Mouse (Mus musculus): ENCODE data around the gene Cgref1. TPM values are rescaled to one million over a fixed set of nuclear protein-coding genes. Genes with fewer than 3 reads are reported as not detected.
A peak's percentile ranks its signal among the peaks of the same experiment; 100 is the strongest.

The Cgref1 gene
- polyA plus RNA-seq, 1 experiment from 2014 or later: 43.0 TPM

GRCm38 (mm10) chr5:30917348-30917747, 28.0 kb downstream of the Cgref1 start:
- Histone ChIP-seq H3K36me3 (ENCODE audit: control insufficient read depth, insufficient read depth, low read length) (no peaks in the 10 kb centered on the region), H3K27me3 (ENCODE audit: control insufficient read depth, insufficient read depth, low read length) (no peaks in the 10 kb centered on the region; the same call in 1 of the 2 replicates), H3K27ac (replicated peaks; ENCODE audit: low read depth, low read length) (no peak overlapping the region), H3K9me3 (ENCODE audit: control insufficient read depth, low read length) (no peaks in the 10 kb centered on the region), H3K4me3 (replicated peaks; ENCODE audit: low read depth, low read length) (no peak overlapping the region), H3K9ac (replicated peaks; ENCODE audit: low read length) (no peak overlapping the region), H3K4me1 (ENCODE audit: control insufficient read depth, insufficient read depth, low read length) (peaks cover 11% of the 10 kb centered on the region), H3K4me2 (ENCODE audit: low read length) (no peak overlapping the region)
- no peak for DNase-seq
- ATAC-seq (ENCODE audit: low FRiP score, low TSS enrichment): no peak
- WGBS: 88% methylated on average over 11 of the region's 11 CpGs

GRCm38 (mm10) chr5:30916841-30917240, 28.6 kb downstream of the Cgref1 start:
- Histone ChIP-seq H3K9ac (replicated peaks; ENCODE audit: low read length) (no peak overlapping the region), H3K27me3 (ENCODE audit: control insufficient read depth, insufficient read depth, low read length) (no peaks in the 10 kb centered on the region), H3K9me3 (ENCODE audit: control insufficient read depth, low read length) (no peaks in the 10 kb centered on the region), H3K27ac (replicated peaks; ENCODE audit: low read depth, low read length) (no peak overlapping the region), H3K4me1 (ENCODE audit: control insufficient read depth, insufficient read depth, low read length) (peaks cover 6% of the 10 kb centered on the region), H3K4me2 (ENCODE audit: low read length) (no peak overlapping the region), H3K4me3 (replicated peaks; ENCODE audit: low read depth, low read length) (no peak overlapping the region), H3K36me3 (ENCODE audit: control insufficient read depth, insufficient read depth, low read length) (no peaks in the 10 kb centered on the region)
- 90% methylated on average over 9 of the region's 9 CpGs for WGBS
- DNase-seq (no peak), ATAC-seq (ENCODE audit: low FRiP score, low TSS enrichment) (no peak)

- H3K27ac ChIP-seq (replicated peaks; ENCODE audit: low read depth, low read length): 0 out of 2 replicates have a peak overlapping the region, but pooled peaks have one; percentile 42
- peak overlapping the region; percentile 23 for H3K4me2 ChIP-seq (ENCODE audit: low read length)
- WGBS: 4% methylated on average over 7 of the region's 7 CpGs
- H3K36me3 ChIP-seq (ENCODE audit: control insufficient read depth, insufficient read depth, low read length): no peaks in the 10 kb centered on the region
- ATAC-seq (ENCODE audit: low FRiP score, low TSS enrichment) (peak; percentile 79), DNase-seq (peak; percentile 98)
- H3K27me3 ChIP-seq (ENCODE audit: control insufficient read depth, insufficient read depth, low read length): no peaks in the 10 kb centered on the region
- peaks cover 4% of the 10 kb centered on the region; the same call in 1 of the 2 replicates for H3K4me1 ChIP-seq (ENCODE audit: control insufficient read depth, insufficient read depth, low read length)
- H3K9me3 ChIP-seq (ENCODE audit: control insufficient read depth, low read length): no peaks in the 10 kb centered on the region
- no peak overlapping the region for H3K4me3 ChIP-seq (replicated peaks; ENCODE audit: low read depth, low read length)
- no peak overlapping the region for H3K9ac ChIP-seq (replicated peaks; ENCODE audit: low read length)
Observed at GRCm38 (mm10) chr5:30915974-30916433, 29.4 kb downstream of the Cgref1 start.

GRCm38 (mm10) chr5:30915456-30915855, 29.9 kb downstream of the Cgref1 start:
- ATAC-seq (ENCODE audit: low FRiP score, low TSS enrichment) (no peak; the same call in 1 of the 2 replicates), DNase-seq (no peak)
- peaks cover 4% of the 10 kb centered on the region; the same call in 1 of the 2 replicates for H3K4me1 ChIP-seq (ENCODE audit: control insufficient read depth, insufficient read depth, low read length)
- H3K36me3 ChIP-seq (ENCODE audit: control insufficient read depth, insufficient read depth, low read length): no peaks in the 10 kb centered on the region
- peak overlapping the region; percentile 9; the same call in 1 of the 2 replicates for H3K9ac ChIP-seq (replicated peaks; ENCODE audit: low read length)
- no peaks in the 10 kb centered on the region for H3K9me3 ChIP-seq (ENCODE audit: control insufficient read depth, low read length)
- H3K27ac ChIP-seq (replicated peaks; ENCODE audit: low read depth, low read length): no peak overlapping the region; the same call in 1 of the 2 replicates
- H3K4me3 ChIP-seq (replicated peaks; ENCODE audit: low read depth, low read length): no peak overlapping the region
- peak overlapping the region; percentile 22; the same call in 1 of the 2 replicates for H3K4me2 ChIP-seq (ENCODE audit: low read length)
- WGBS: 66% methylated on average over 9 of the region's 9 CpGs
- H3K27me3 ChIP-seq (ENCODE audit: control insufficient read depth, insufficient read depth, low read length): no peaks in the 10 kb centered on the region

GRCm38 (mm10) chr5:30914849-30915248, 30.5 kb downstream of the Cgref1 start:
- Histone ChIP-seq H3K4me1 (ENCODE audit: control insufficient read depth, insufficient read depth, low read length) (peaks cover 4% of the 10 kb centered on the region; the same call in 1 of the 2 replicates), H3K9me3 (ENCODE audit: control insufficient read depth, low read length) (no peaks in the 10 kb centered on the region), H3K27ac (replicated peaks; ENCODE audit: low read depth, low read length) (no peak overlapping the region), H3K4me2 (ENCODE audit: low read length) (no peak overlapping the region), H3K27me3 (ENCODE audit: control insufficient read depth, insufficient read depth, low read length) (no peaks in the 10 kb centered on the region), H3K36me3 (ENCODE audit: control insufficient read depth, insufficient read depth, low read length) (no peaks in the 10 kb centered on the region), H3K9ac (replicated peaks; ENCODE audit: low read length) (no peak overlapping the region; the same call in 1 of the 2 replicates), H3K4me3 (replicated peaks; ENCODE audit: low read depth, low read length) (no peak overlapping the region)
- no peak for DNase-seq
- ATAC-seq (ENCODE audit: low FRiP score, low TSS enrichment): no peak
- 87% methylated on average over 6 of the region's 6 CpGs for WGBS

- no peak overlapping the region for H3K4me3 ChIP-seq (replicated peaks; ENCODE audit: low read depth, low read length)
- H3K27me3 ChIP-seq (ENCODE audit: control insufficient read depth, insufficient read depth, low read length): no peaks in the 10 kb centered on the region
- DNase-seq: no peak
- H3K36me3 ChIP-seq (ENCODE audit: control insufficient read depth, insufficient read depth, low read length): no peaks in the 10 kb centered on the region
- H3K4me1 ChIP-seq (ENCODE audit: control insufficient read depth, insufficient read depth, low read length): peaks cover 4% of the 10 kb centered on the region; the same call in 1 of the 2 replicates
- WGBS: 84% methylated on average over 7 of the region's 7 CpGs
- no peak overlapping the region for H3K9ac ChIP-seq (replicated peaks; ENCODE audit: low read length)
- H3K4me2 ChIP-seq (ENCODE audit: low read length): peak overlapping the region; percentile 21; the same call in 1 of the 2 replicates
- H3K27ac ChIP-seq (replicated peaks; ENCODE audit: low read depth, low read length): no peak overlapping the region
- H3K9me3 ChIP-seq (ENCODE audit: control insufficient read depth, low read length): no peaks in the 10 kb centered on the region
- no peak for ATAC-seq (ENCODE audit: low FRiP score, low TSS enrichment)
Observed at GRCm38 (mm10) chr5:30914101-30914635, 31.2 kb downstream of the Cgref1 start.

- 34% methylated on average over 13 of the region's 13 CpGs for WGBS
- Histone ChIP-seq H3K9me3 (ENCODE audit: control insufficient read depth, low read length) (no peaks in the 10 kb centered on the region), H3K4me1 (ENCODE audit: control insufficient read depth, insufficient read depth, low read length) (peaks cover 6% of the 10 kb centered on the region; the same call in 1 of the 2 replicates), H3K27me3 (ENCODE audit: control insufficient read depth, insufficient read depth, low read length) (no peaks in the 10 kb centered on the region), H3K27ac (replicated peaks; ENCODE audit: low read depth, low read length) (peak within 1 kb of the TSS; percentile 58), H3K9ac (replicated peaks; ENCODE audit: low read length) (no peak within 1 kb of the TSS), H3K4me3 (replicated peaks; ENCODE audit: low read depth, low read length) (no peak within 1 kb of the TSS), H3K36me3 (ENCODE audit: control insufficient read depth, insufficient read depth, low read length) (no peaks in the 10 kb centered on the region), H3K4me2 (ENCODE audit: low read length) (peak within 1 kb of the TSS; percentile 21; the same call in 1 of the 2 replicates)
- no peak for ATAC-seq (ENCODE audit: low FRiP score, low TSS enrichment)
- peak; percentile 53 for DNase-seq
Observed at GRCm38 (mm10) chr5:30913060-30913841, 32.1 kb downstream of the Cgref1 start, which contains the start of gene Emilin1. TSS of gene Emilin1 (plus strand) at chr5:30913402.

- Histone ChIP-seq H3K4me2 (ENCODE audit: low read length) (no peak overlapping the region), H3K27me3 (ENCODE audit: control insufficient read depth, insufficient read depth, low read length) (no peaks in the 10 kb centered on the region), H3K9me3 (ENCODE audit: control insufficient read depth, low read length) (no peaks in the 10 kb centered on the region), H3K4me3 (replicated peaks; ENCODE audit: low read depth, low read length) (no peak overlapping the region), H3K36me3 (ENCODE audit: control insufficient read depth, insufficient read depth, low read length) (no peaks in the 10 kb centered on the region), H3K9ac (replicated peaks; ENCODE audit: low read length) (no peak overlapping the region), H3K4me1 (ENCODE audit: control insufficient read depth, insufficient read depth, low read length) (peaks cover 9% of the 10 kb centered on the region; the same call in 1 of the 2 replicates), H3K27ac (replicated peaks; ENCODE audit: low read depth, low read length) (peak overlapping the region; percentile 58)
- ATAC-seq (ENCODE audit: low FRiP score, low TSS enrichment) (no peak), DNase-seq (no peak)
- 54% methylated on average over 5 of the region's 5 CpGs for WGBS
Observed at GRCm38 (mm10) chr5:30912156-30912555, 33.2 kb downstream of the Cgref1 start.
